ENCODE assay signal across 28 mouse cellular contexts in the genomic region with DNA sequence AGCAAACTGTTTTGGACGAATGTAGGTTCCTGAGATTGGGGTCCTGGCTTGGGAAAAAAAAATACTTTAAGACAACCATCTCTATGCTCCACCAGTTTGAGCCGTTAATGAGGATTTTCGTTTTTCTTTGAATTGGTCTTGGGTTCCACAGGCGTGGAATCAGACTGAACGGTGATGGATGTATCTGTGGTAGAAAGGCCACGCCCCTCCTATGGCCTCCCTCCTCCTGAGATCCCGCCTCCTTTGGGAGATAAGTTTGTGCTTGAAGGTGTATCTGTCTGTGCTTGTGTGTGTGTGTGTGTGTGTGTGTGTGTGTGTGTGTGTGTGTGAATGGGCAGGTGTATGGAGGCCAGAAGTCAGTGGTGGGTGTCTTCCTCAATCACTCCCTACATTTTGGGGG. TPM values are rescaled to one million over a fixed set of nuclear protein-coding genes. Genes with fewer than 3 reads are reported as not detected.
"Had no signal": no experiment of that assay in that cellular context is flagged by ENCODE, and none has a peak within 500 bp of the region (broad histone marks: within the 10 kb centered on the region; RNA-seq: fewer than 3 reads in every experiment).

No protein-coding gene starts in this region.

- H3K4me2 ChIP-seq: embryonic facial prominence, embryonic 12.5 days; embryonic facial prominence, embryonic 13.5 days; embryonic facial prominence, embryonic 15.5 days; forebrain, embryonic 12.5 days; forebrain, embryonic 13.5 days; forebrain, embryonic 15.5 days had no signal

- H3K9me3 ChIP-seq: embryonic facial prominence, embryonic 10.5 days; embryonic facial prominence, embryonic 12.5 days; embryonic facial prominence, embryonic 13.5 days; embryonic facial prominence, embryonic 15.5 days; forebrain, embryonic 10.5 days; forebrain, embryonic 12.5 days; forebrain, embryonic 13.5 days; forebrain, embryonic 15.5 days; heart, embryonic 10.5 days had no signal

- H3K27ac ChIP-seq: embryonic facial prominence, embryonic 10.5 days; embryonic facial prominence, embryonic 12.5 days; embryonic facial prominence, embryonic 13.5 days; embryonic facial prominence, embryonic 15.5 days; forebrain, embryonic 10.5 days; forebrain, embryonic 12.5 days; forebrain, embryonic 13.5 days; forebrain, embryonic 15.5 days; gastrocnemius, adult 2 months; heart, adult 2 months; heart, embryonic 10.5 days had no signal

- ATAC-seq: forebrain, embryonic 13.5 days; forebrain, embryonic 14.5 days; forebrain, embryonic 15.5 days; forebrain, embryonic 16.5 days; forebrain, postnatal 0 days had no signal

- H3K4me3 ChIP-seq: embryonic facial prominence, embryonic 10.5 days; embryonic facial prominence, embryonic 12.5 days; embryonic facial prominence, embryonic 13.5 days; embryonic facial prominence, embryonic 15.5 days; erythroblast, embryonic 14.5 days; forebrain, embryonic 10.5 days; forebrain, embryonic 12.5 days; forebrain, embryonic 13.5 days; forebrain, embryonic 15.5 days; gastrocnemius, adult 2 months; heart, adult 2 months; heart, embryonic 10.5 days had no signal

- H3K9ac ChIP-seq: embryonic facial prominence, embryonic 12.5 days; embryonic facial prominence, embryonic 13.5 days; embryonic facial prominence, embryonic 15.5 days; forebrain, embryonic 12.5 days; forebrain, embryonic 13.5 days; forebrain, embryonic 15.5 days; forebrain, postnatal 0 days had no signal

- DNase-seq: cerebellum, postnatal 10 days; cerebellum, postnatal 14 days; cerebellum, postnatal 25 days; cerebellum, postnatal 36 days; embryo, embryonic 11 days; forebrain, postnatal 0 days; gastrocnemius, adult 2 months; gastrocnemius, postnatal 10 days; gastrocnemius, postnatal 14 days; gastrocnemius, postnatal 25 days; gastrocnemius, postnatal 36 days; heart, adult 11 months; heart, adult 18-20 months had no signal

- H3K27me3 ChIP-seq: forebrain, embryonic 15.5 days had no signal

- H3K4me1 ChIP-seq: embryonic facial prominence, embryonic 12.5 days; embryonic facial prominence, embryonic 13.5 days; forebrain, embryonic 12.5 days; forebrain, embryonic 13.5 days; forebrain, embryonic 15.5 days had no signal

- H3K36me3 ChIP-seq: embryonic facial prominence, embryonic 10.5 days; embryonic facial prominence, embryonic 12.5 days; embryonic facial prominence, embryonic 13.5 days; embryonic facial prominence, embryonic 15.5 days; forebrain, embryonic 10.5 days; forebrain, embryonic 12.5 days; forebrain, embryonic 15.5 days had no signal

RNA-seq across cellular contexts. Expression of a gene that starts 5.9 kb away (rescaled TPM):
- total RNA-seq: common myeloid progenitor, adult 5-6 weeks; forebrain, postnatal 0 days; granulocyte monocyte progenitor cell, adult 5-6 weeks had no signal
- polyA plus RNA-seq: erythroblast, embryonic 14.5 days had no signal
